In the genomic region with DNA sequence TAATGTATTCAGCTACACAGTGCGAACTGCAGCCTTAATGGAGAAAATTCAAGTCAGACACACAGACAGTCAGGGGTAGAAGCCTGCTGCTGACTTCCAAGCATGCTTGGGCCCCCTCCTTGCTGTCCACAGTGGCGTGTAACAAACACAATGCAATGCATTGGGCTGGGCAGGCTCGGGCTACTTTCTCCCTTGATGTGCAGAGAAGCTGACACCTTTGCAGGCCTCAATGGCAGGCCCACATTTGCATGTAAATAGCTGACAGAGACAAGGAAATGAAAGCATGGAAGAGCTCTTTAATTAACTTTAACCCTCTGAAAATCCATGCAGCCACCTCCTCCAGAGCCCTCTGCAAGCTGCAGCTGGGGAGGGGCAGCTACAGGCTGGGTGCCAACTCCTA, we compare ENCODE assay signal across 14 mouse cellular contexts.
DNase-seq lines count a peak whose midpoint lies in the region; ATAC-seq and TF ChIP-seq lines count a peak whose summit lies in the region.
"Had no signal": no experiment of that assay in that cellular context is flagged by ENCODE, and none has a peak within 500 bp of the region (broad histone marks: within the 10 kb centered on the region; RNA-seq: fewer than 3 reads in every experiment).

No protein-coding gene starts in this region.

- WGBS in forebrain, embryonic 10.5 days: 24% methylated on average over 3 of the region's 3 CpGs
- WGBS in forebrain, postnatal 0 days: 19% methylated on average over 3 of the region's 3 CpGs
- 9% methylated on average over 3 of the region's 3 CpGs for WGBS in forebrain, embryonic 15.5 days
- WGBS in midbrain, embryonic 12.5 days: 10% methylated on average over 3 of the region's 3 CpGs

- DNase-seq in forebrain, embryonic 10.5 days (ENCODE audit: extremely low spot score, low spot score): no peak
- no peak for DNase-seq in forebrain, postnatal 0 days
- peak; percentile 45 for DNase-seq in ES-E14 (ENCODE audit: low read depth, low spot score)
- no peak for DNase-seq in right cerebral cortex, adult 18-20 months
- DNase-seq in thymus, postnatal 36 days: no peak
- no peak for DNase-seq in spleen, postnatal 4 days (ENCODE audit: low spot score in 2 of 2)
- DNase-seq: adrenal gland, postnatal 36 days; cerebellum, postnatal 10 days; gastrocnemius, postnatal 25 days; liver; lung, adult 18-20 months; right cerebral cortex, postnatal 4 days had no signal

- H3K27ac ChIP-seq in forebrain, embryonic 10.5 days: peak overlapping the region; percentile 58; the same call in 1 of the 2 replicates
- no peak overlapping the region for H3K27ac ChIP-seq in forebrain, postnatal 0 days (ENCODE audit: low read depth, low read length)
- 0 out of 2 replicates have a peak overlapping the region, but pooled peaks have one; percentile 70 for H3K27ac ChIP-seq in ES-E14 (ENCODE audit: insufficient read depth, low read depth, low read length, poor library complexity, severe bottlenecking)
- H3K27ac ChIP-seq in forebrain, embryonic 15.5 days (replicated peaks): peak overlapping the region; percentile 19
- H3K27ac ChIP-seq in midbrain, embryonic 12.5 days (replicated peaks): peak overlapping the region; percentile 31

- no peak overlapping the region for H3K4me3 ChIP-seq in forebrain, embryonic 10.5 days
- no peak overlapping the region for H3K4me3 ChIP-seq in forebrain, postnatal 0 days (ENCODE audit: low read depth, low read length)
- no peak overlapping the region for H3K4me3 ChIP-seq in ES-E14 (ENCODE audit: insufficient read depth in 1 of 2, low read depth in 1 of 2, low read length in 2 of 2, poor library complexity in 1 of 2, severe bottlenecking in 1 of 2)
- H3K4me3 ChIP-seq in forebrain, embryonic 15.5 days: no peak overlapping the region
- no peak overlapping the region for H3K4me3 ChIP-seq in midbrain, embryonic 12.5 days

- H3K4me2 ChIP-seq in forebrain, postnatal 0 days (ENCODE audit: low read depth): no peak overlapping the region
- H3K4me2 ChIP-seq in forebrain, embryonic 15.5 days (replicated peaks): no peak overlapping the region
- H3K4me2 ChIP-seq in midbrain, embryonic 12.5 days (replicated peaks): no peak overlapping the region

- peaks cover 34% of the 10 kb centered on the region for H3K4me1 ChIP-seq in forebrain, embryonic 10.5 days
- H3K4me1 ChIP-seq in forebrain, postnatal 0 days (ENCODE audit: insufficient read depth): peaks cover 6% of the 10 kb centered on the region; the same call in 1 of the 2 replicates
- peaks cover 2 to 35% of the 10 kb centered on the region in 2 experiments; a peak in 2 of 4 replicates for H3K4me1 ChIP-seq in ES-E14 (ENCODE audit: control insufficient read depth in 2 of 2, insufficient read depth in 2 of 2, low read length in 2 of 2, poor library complexity in 1 of 2)
- H3K4me1 ChIP-seq in forebrain, embryonic 15.5 days: peaks cover 19% of the 10 kb centered on the region
- H3K4me1 ChIP-seq in midbrain, embryonic 12.5 days: peaks cover 34% of the 10 kb centered on the region

- in situ Hi-C loops in ES-E14 (cut with MboI; ENCODE audit: low sequenced_read_pairs in 2 of 2, unreplicated experiment in 2 of 2): no loop called here

- H3K9me3 ChIP-seq in forebrain, embryonic 10.5 days: no peaks in the 10 kb centered on the region
- no peaks in the 10 kb centered on the region for H3K9me3 ChIP-seq in forebrain, postnatal 0 days (ENCODE audit: low read length)
- no peaks in the 10 kb centered on the region for H3K9me3 ChIP-seq in ES-E14 (ENCODE audit: control insufficient read depth, insufficient read depth, low read depth, low read length)
- H3K9me3 ChIP-seq in forebrain, embryonic 15.5 days: no peaks in the 10 kb centered on the region
- H3K9me3 ChIP-seq in midbrain, embryonic 12.5 days: no peaks in the 10 kb centered on the region

- H3K27me3 ChIP-seq in forebrain, embryonic 10.5 days (ENCODE audit: poor library complexity, severe bottlenecking): no peaks in the 10 kb centered on the region
- no peaks in the 10 kb centered on the region for H3K27me3 ChIP-seq in forebrain, postnatal 0 days (ENCODE audit: insufficient read depth, low read length)
- H3K27me3 ChIP-seq in forebrain, embryonic 15.5 days: no peaks in the 10 kb centered on the region
- no peaks in the 10 kb centered on the region for H3K27me3 ChIP-seq in midbrain, embryonic 12.5 days

- H3K36me3 ChIP-seq in forebrain, embryonic 10.5 days (replicated peaks): no peaks in the 10 kb centered on the region
- no peaks in the 10 kb centered on the region for H3K36me3 ChIP-seq in forebrain, postnatal 0 days (ENCODE audit: insufficient read depth)
- H3K36me3 ChIP-seq in ES-E14 (ENCODE audit: control insufficient read depth, insufficient read depth, low read length, poor library complexity, severe bottlenecking): no peaks in the 10 kb centered on the region
- H3K36me3 ChIP-seq in forebrain, embryonic 15.5 days: no peaks in the 10 kb centered on the region
- H3K36me3 ChIP-seq in midbrain, embryonic 12.5 days: no peaks in the 10 kb centered on the region

- no peak for ATAC-seq in forebrain, postnatal 0 days
- ATAC-seq in forebrain, embryonic 15.5 days (replicated peaks): no peak
- ATAC-seq in midbrain, embryonic 12.5 days (ENCODE audit: low FRiP score, low read depth): peak; percentile 61; the same call in 1 of the 2 replicates

- no peak for TF ChIP-seq CTCF in forebrain, postnatal 0 days (IDR thresholded peaks at IDR 0.05; ENCODE audit: low read depth)

- no peak overlapping the region for H3K9ac ChIP-seq in forebrain, postnatal 0 days
- 0 out of 2 replicates have a peak overlapping the region, but pooled peaks have one; percentile 6 for H3K9ac ChIP-seq in ES-E14 (ENCODE audit: insufficient read depth, low read depth, low read length, poor library complexity, severe bottlenecking)
- 0 out of 2 replicates have a peak overlapping the region, but pooled peaks have one; percentile 8 for H3K9ac ChIP-seq in forebrain, embryonic 15.5 days (replicated peaks)
- no peak overlapping the region for H3K9ac ChIP-seq in midbrain, embryonic 12.5 days (replicated peaks)

TF ChIP-seq in ES-E14, 5 proteins besides CTCF, POLR2A, EP300 and RAD21:
- TF ChIP-seq ZC3H11A (IDR thresholded peaks at IDR 0.05; ENCODE audit: borderline replicate concordance, low read depth, low read length): no peak
- no peak for TF ChIP-seq ZNF384 (IDR thresholded peaks at IDR 0.05; ENCODE audit: low read depth, low read length)
- TF ChIP-seq HCFC1 (IDR thresholded peaks at IDR 0.05; ENCODE audit: borderline replicate concordance, insufficient read depth, low read length): no peak
- no peak for TF ChIP-seq MAFK (IDR thresholded peaks at IDR 0.05; ENCODE audit: insufficient read depth, low read depth, low read length)
- TF ChIP-seq CHD2 (IDR thresholded peaks at IDR 0.05; ENCODE audit: low read depth, low read length): no peak

Comparison
In these comparisons a context has a peak if more than half of its experiments do, and no peak if none do; other contexts are left out.
1. H3K9ac ChIP-seq: peak in ES-E14 (single experiment) and forebrain, embryonic 15.5 days (single experiment); none in forebrain, postnatal 0 days (single experiment) and midbrain, embryonic 12.5 days (single experiment).